Mouse (Mus musculus): Measurements from ENCODE around the gene Rilpl1.

DNA sequence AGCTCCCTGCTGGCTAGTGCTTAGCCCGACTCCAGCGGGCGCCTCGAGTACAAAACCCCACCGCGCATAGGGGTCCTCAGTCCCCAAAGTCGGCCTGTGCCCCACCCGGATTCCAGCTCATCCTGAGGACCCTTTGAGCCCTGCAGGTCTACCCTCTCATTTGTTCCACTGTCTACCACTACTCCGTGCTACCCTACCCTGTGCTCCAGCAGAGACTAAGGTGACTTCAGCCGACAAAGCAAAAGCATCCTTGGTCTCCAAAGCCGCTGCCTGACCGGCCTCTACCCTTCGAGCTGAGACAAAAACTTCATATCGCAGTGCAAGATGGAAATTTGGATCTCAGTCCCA lies 366 bp upstream of the Rilpl1 start:
- TF ChIP-seq POLR2A (IDR thresholded peaks at IDR 0.05; ENCODE audit: control insufficient read depth, extremely low read depth, insufficient read depth, low read length, poor library complexity) (no peak), CTCF (IDR thresholded peaks at IDR 0.05; ENCODE audit: borderline replicate concordance, control insufficient read depth, extremely low read depth, insufficient read depth, low read length, poor library complexity) (no peak; the same call in 1 of the 2 replicates)

Data from thymus, adult 2 months (tissue).